ENCODE assay signal across 27 mouse cellular contexts in the genomic region with DNA sequence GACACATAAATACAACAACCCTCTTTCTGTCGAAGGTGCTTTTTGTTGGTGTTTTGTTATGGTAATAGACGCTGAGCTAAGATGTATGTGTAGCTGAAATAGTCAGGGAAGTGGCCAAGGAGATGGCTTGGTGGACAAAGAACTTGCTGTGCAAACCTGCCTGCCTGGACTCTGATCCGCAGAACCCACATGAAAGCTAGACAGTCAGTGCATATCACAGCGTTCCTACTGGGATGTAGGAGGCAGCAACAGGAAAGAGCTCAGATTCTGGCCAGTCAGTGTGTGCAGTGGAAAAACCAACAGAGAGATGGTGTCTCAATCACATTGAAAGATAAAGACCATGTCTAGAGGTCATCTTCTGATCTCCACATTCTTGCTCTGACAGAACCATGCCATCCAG.
"Had no signal": no experiment of that assay in that cellular context is flagged by ENCODE, and none has a peak within 500 bp of the region (broad histone marks: within the 10 kb centered on the region; RNA-seq: fewer than 3 reads in every experiment).

No protein-coding gene starts in this region.

- H3K9me3 ChIP-seq: limb, embryonic 10.5 days; limb, embryonic 12.5 days; limb, embryonic 15.5 days; liver, embryonic 12.5 days; liver, embryonic 13.5 days; liver, embryonic 15.5 days; midbrain, embryonic 15.5 days had no signal

- H3K27ac ChIP-seq: left cerebral cortex, adult 2 months; limb, embryonic 10.5 days; limb, embryonic 12.5 days; limb, embryonic 13.5 days; limb, embryonic 15.5 days; liver, embryonic 12.5 days; liver, embryonic 13.5 days; liver, embryonic 14.5 days; liver, embryonic 15.5 days; macrophage; midbrain, embryonic 10.5 days; midbrain, embryonic 12.5 days; midbrain, embryonic 15.5 days had no signal

- H3K4me1 ChIP-seq: limb, embryonic 10.5 days; limb, embryonic 12.5 days; limb, embryonic 13.5 days; limb, embryonic 15.5 days; liver, embryonic 12.5 days; liver, embryonic 13.5 days; liver, embryonic 15.5 days; megakaryocyte, embryonic 14.5 days; midbrain, embryonic 10.5 days; midbrain, embryonic 12.5 days; midbrain, embryonic 15.5 days had no signal

- DNase-seq: left cerebral cortex, postnatal 4 days; liver; liver, embryonic 13.5 days; liver, postnatal 0 days; lung, adult 18-20 months; lung, adult 2 months; lung, embryonic 14.5 days; lung, postnatal 14 days; lung, postnatal 36 days; lung, postnatal 4 days; midbrain, embryonic 14.5 days had no signal

- H3K9ac ChIP-seq: limb, embryonic 12.5 days; limb, embryonic 13.5 days; limb, embryonic 15.5 days; liver, embryonic 12.5 days; liver, embryonic 13.5 days; liver, embryonic 14.5 days; liver, embryonic 15.5 days; liver, postnatal 0 days; lung, embryonic 14.5 days; midbrain, embryonic 12.5 days; midbrain, embryonic 15.5 days had no signal

- H3K4me2 ChIP-seq: limb, embryonic 12.5 days; limb, embryonic 13.5 days; limb, embryonic 15.5 days; liver, embryonic 11.5 days; liver, embryonic 12.5 days; liver, embryonic 13.5 days; liver, embryonic 15.5 days; lung, embryonic 14.5 days; midbrain, embryonic 12.5 days; midbrain, embryonic 15.5 days had no signal

- H3K36me3 ChIP-seq: limb, embryonic 10.5 days; limb, embryonic 12.5 days; limb, embryonic 13.5 days; limb, embryonic 15.5 days; liver, embryonic 12.5 days; liver, embryonic 13.5 days; liver, embryonic 15.5 days; midbrain, embryonic 10.5 days; midbrain, embryonic 12.5 days; midbrain, embryonic 15.5 days had no signal

- H3K27me3 ChIP-seq: limb, embryonic 12.5 days; limb, embryonic 13.5 days; limb, embryonic 15.5 days; liver, embryonic 12.5 days; liver, embryonic 13.5 days; liver, embryonic 15.5 days; megakaryocyte, embryonic 14.5 days; midbrain, embryonic 15.5 days had no signal

- ATAC-seq: liver, embryonic 12.5 days; midbrain, embryonic 15.5 days; midbrain, embryonic 16.5 days had no signal

- H3K4me3 ChIP-seq: left cerebral cortex, adult 2 months; limb, embryonic 10.5 days; limb, embryonic 12.5 days; limb, embryonic 13.5 days; limb, embryonic 15.5 days; liver, embryonic 12.5 days; liver, embryonic 13.5 days; liver, embryonic 15.5 days; megakaryocyte, embryonic 14.5 days; midbrain, embryonic 10.5 days; midbrain, embryonic 12.5 days; midbrain, embryonic 15.5 days; myocyte had no signal
